Mouse (Mus musculus) limb, embryonic 10.5 days (tissue): ENCODE data around the gene Aak1. TPM values are rescaled to one million over a fixed set of nuclear protein-coding genes. Genes with fewer than 3 reads are reported as not detected.

ENCODE experiments used
- DNase-seq: peaks from one replicate; pipeline ENCODE4 v3.0.0-alpha.2; 2017; ENCODE audit warnings: low spot score
- H3K27ac ChIP-seq: fragments of 300-500 bp; sonication (generic); 2 replicates; pipeline ENCODE4 v1.5.1; 2016; ENCODE audit warnings: mild to moderate bottlenecking
- H3K27me3 ChIP-seq: fragments of 300-500 bp; sonication (generic); 2 replicates; pipeline ENCODE4 v1.6.1; 2016; ENCODE audit warnings: low read depth, mild to moderate bottlenecking; ENCODE audit not compliant: poor library complexity, severe bottlenecking
- H3K36me3 ChIP-seq: fragments of 300-500 bp; sonication (generic); 2 replicates; pipeline ENCODE4 v1.6.1; 2016; ENCODE audit warnings: mild to moderate bottlenecking, moderate library complexity
- H3K4me1 ChIP-seq: fragments of 300-500 bp; sonication (generic); 2 replicates; pipeline ENCODE4 v1.6.1; 2016
- H3K4me3 ChIP-seq: fragments of 300-500 bp; sonication (generic); 2 replicates; pipeline ENCODE4 v1.5.1; 2016; ENCODE audit warnings: mild to moderate bottlenecking, moderate library complexity
- H3K9me3 ChIP-seq: fragments of 300-500 bp; sonication (generic); replicated peaks from 2 replicates; pipeline ENCODE4 v1.6.1; 2016; ENCODE audit warnings: mild to moderate bottlenecking
- WGBS: fragments of 180-500 bp; shearing (Covaris S2); methylation state at CpG from one replicate; pipeline ENCODE4 v1.1.7; 2016; 5-methylcytosine and 5-hydroxymethylcytosine counted together
- polyA plus RNA-seq: library from polyadenylated mRNA; unstranded; fragments of >200 nt; fragmentation: Nextera tagmentation; extraction: Ambion mirVana; gene quantifications from 2 replicates; pipeline ENCODE4 v1.2.1, GENCODE M21; 2016

Gene Aak1
- polyA plus RNA-seq, 1 experiment from 2014 or later, result 13.3 TPM

DNA sequence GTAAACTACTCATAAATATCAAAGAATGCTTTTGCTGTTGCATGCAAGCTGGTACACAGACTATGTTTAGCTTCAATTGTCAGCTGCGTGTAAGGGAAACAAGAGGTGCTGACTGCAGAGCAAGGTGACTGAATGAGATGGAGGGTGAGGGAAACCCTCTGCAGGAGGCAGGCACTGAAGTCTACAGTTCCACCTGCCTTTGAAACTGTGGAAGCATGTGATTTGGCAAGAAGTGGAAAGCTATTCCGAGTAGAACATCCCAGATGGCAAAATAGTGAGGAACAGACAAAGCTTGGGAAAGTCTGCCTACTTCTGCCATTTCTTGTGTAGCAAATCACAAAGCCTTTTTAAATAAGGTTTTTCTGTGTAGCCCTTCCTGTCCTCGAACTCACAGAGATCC is 106.4 kb downstream of the Aak1 start:
- no peak overlapping the region for H3K27ac ChIP-seq
- H3K36me3 ChIP-seq, result peaks cover 73% of the 10 kb centered on the region
- whole genome bisulfite sequencing, result 90% methylated on average over 3 of the region's 3 CpGs
- no peaks in the 10 kb centered on the region for H3K27me3 ChIP-seq
- no peak overlapping the region for H3K4me3 ChIP-seq
- no peak for DNase-seq
- no peaks in the 10 kb centered on the region for H3K4me1 ChIP-seq
- H3K9me3 ChIP-seq, result no peaks in the 10 kb centered on the region

DNA sequence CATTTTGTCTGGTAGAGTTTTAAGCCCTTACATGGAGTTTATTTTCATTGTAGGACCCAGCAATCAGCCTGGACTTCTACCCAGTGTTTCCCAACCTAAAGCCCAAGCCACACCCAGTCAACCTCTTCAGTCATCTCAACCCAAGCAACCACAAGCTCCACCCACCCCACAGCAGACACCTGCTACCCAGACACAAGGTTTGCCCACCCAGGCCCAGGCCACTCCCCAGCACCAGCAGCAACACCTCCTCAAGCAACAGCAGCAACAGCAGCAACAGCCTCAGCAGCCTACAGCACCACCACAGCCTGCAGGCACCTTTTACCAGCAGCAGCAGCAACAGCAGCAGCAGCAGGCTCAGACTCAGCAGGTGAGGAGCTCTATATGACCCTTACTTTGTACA is 106.9 kb downstream of the Aak1 start:
- DNase-seq, result no peak
- Histone ChIP-seq H3K36me3 (peaks cover 73% of the 10 kb centered on the region), H3K4me1 (no peaks in the 10 kb centered on the region), H3K27me3 (no peaks in the 10 kb centered on the region), H3K4me3 (no peak overlapping the region), H3K27ac (no peak overlapping the region), H3K9me3 (no peaks in the 10 kb centered on the region)

DNA sequence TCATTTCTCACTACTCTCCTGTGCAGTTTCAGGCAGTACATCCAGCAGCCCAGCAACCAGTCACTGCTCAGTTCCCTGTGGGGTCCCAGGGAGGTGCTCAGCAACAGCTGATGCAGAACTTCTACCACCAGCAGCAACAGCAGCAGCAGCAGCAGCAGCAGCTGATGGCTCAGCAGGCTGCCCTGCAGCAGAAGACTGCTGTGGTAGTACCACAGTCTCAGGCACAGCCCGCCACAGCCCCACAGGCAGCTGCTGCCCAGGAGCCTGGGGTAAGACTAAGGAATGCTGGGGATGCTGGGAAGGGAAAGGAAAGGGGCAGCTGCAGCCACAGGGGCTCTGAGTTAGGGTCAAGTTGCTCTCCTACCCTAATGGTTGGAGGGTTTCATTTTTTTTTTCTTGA is 109.7 kb downstream of the Aak1 start:
- no peak overlapping the region for H3K4me3 ChIP-seq
- H3K4me1 ChIP-seq, result no peaks in the 10 kb centered on the region
- no peak for DNase-seq
- peaks cover 72% of the 10 kb centered on the region for H3K36me3 ChIP-seq
- H3K27me3 ChIP-seq, result no peaks in the 10 kb centered on the region
- H3K9me3 ChIP-seq, result no peaks in the 10 kb centered on the region
- H3K27ac ChIP-seq, result 0 out of 2 replicates have a peak overlapping the region, but pooled peaks have one; percentile 27
- 93% methylated on average over 1 of the region's 1 CpGs for WGBS

DNA sequence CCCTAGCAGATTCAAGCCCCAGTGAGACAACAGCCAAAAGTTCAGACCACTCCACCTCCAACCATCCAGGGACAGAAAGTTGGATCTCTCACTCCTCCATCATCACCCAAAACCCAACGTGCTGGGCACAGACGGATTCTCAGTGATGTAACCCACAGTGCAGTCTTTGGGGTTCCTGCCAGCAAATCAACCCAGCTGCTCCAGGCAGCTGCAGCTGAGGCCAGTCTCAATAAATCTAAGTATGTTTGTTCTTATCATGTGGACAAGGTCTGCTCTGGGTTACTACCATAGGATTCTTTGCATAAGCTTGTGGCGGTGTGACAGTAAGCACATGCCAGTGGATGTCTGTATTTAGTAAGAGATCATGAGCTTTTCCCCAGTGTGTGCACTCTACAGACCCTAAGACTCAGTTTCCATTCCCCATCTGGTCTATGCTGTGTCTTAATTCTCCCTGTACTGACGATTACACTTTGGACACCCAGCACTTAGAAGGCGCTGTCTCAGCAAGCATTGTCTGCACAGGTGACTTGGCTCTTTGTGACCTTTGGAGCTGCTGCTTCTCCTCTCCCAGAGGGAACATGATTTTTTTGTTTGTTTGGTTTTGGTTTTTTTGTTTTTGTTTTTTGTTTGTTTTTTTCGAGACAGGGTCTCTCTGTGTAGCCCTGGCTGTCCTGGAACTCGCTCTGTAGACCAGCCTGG is 114.8 kb downstream of the Aak1 start:
- Histone ChIP-seq H3K9me3 (no peaks in the 10 kb centered on the region), H3K27me3 (no peaks in the 10 kb centered on the region), H3K4me3 (no peak overlapping the region), H3K36me3 (peaks cover 80% of the 10 kb centered on the region), H3K4me1 (no peaks in the 10 kb centered on the region), H3K27ac (no peak overlapping the region)
- no peak for DNase-seq
- WGBS, result 96% methylated on average over 7 of the region's 7 CpGs

DNA sequence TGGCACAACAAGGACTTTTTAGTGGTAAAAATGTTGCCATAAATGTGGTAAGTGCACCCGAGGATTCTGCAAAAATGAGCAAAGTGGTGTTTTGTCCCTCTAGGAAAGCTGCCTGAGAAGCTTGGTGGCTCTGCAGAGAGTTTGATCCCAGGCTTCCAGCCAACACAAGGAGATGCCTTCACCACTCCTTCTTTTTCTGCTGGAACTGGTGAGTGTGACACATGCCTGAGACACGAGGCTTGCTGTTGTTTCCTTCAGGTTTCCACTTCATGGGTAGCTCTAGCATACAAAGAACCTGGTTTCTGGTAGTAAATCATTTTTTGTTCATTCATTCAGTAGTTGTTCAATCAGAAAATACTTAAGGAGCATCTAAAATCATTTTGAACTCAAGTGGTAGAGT is 117.8 kb downstream of the Aak1 start:
- H3K4me3 ChIP-seq, result no peak overlapping the region
- peaks cover 69% of the 10 kb centered on the region for H3K36me3 ChIP-seq
- H3K4me1 ChIP-seq, result no peaks in the 10 kb centered on the region
- no peaks in the 10 kb centered on the region for H3K9me3 ChIP-seq
- 86% methylated on average over 2 of the region's 2 CpGs for WGBS
- no peak overlapping the region for H3K27ac ChIP-seq
- DNase-seq, result no peak
- no peaks in the 10 kb centered on the region for H3K27me3 ChIP-seq

DNA sequence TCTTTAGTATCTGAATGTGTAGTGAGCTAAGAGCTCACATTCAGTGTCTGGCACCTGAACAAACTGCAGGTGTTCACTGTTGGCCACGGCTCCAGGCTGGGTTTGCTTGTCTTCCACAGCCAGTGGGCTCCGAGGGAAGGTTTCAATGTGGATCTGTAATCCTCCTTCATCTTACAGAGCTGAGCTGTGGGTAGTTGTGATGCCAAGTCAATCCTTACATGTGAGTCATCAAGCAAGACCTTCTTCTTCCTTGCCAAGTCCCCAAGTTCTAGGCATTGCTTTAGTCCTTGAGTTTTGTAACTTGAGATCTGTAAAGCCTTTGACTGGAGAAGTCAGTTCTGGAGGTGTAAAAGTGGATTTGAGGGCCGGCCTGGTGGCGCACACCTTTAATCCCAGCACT is 124.6 kb downstream of the Aak1 start:
- Histone ChIP-seq H3K9me3 (no peaks in the 10 kb centered on the region), H3K36me3 (peaks cover 49% of the 10 kb centered on the region), H3K4me1 (no peaks in the 10 kb centered on the region), H3K27me3 (no peaks in the 10 kb centered on the region), H3K27ac (no peak overlapping the region), H3K4me3 (no peak overlapping the region)
- no peak for DNase-seq
- WGBS, result 94% methylated on average over 4 of the region's 4 CpGs

DNA sequence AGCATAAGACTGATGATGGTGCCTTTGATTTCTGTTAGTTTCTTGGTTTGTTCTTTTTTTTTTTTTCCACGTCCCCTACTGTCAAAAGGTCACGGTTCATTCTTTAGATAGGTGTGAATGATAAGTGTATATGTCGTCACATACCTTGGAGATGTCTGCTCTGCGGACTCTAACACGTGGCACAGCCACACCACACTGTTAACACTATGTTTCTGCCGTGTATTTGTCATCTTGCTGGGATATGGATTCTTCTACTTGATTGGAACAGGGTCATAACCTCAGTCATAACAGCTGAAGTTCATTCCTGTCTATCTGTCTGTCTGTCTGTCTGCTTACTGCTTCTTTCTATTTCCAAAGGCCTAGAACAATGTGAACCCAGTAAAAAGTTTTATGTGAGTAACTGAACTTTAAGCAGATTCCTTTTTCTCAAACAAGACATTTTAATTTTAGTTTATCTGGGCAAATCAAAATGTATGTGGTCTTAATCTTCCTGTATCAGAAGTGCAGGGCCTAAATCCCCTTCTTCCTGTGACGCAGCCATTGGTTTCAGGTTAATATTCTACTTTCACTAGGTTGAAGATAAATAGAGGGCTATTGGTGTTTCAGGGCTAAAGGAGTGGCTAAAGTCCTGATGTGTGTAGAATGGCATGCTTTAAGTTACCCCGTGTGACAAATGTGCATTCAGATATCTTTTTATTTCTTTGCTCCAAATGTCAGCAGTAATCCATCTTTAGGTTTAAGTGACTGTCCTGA is 129.0 kb downstream of the Aak1 start:
- Histone ChIP-seq H3K27me3 (no peaks in the 10 kb centered on the region), H3K27ac (no peak overlapping the region), H3K4me3 (no peak overlapping the region), H3K4me1 (no peaks in the 10 kb centered on the region), H3K36me3 (peaks cover 34% of the 10 kb centered on the region), H3K9me3 (no peaks in the 10 kb centered on the region)
- DNase-seq, result no peak
- WGBS, result 88% methylated on average over 8 of the region's 8 CpGs

DNA sequence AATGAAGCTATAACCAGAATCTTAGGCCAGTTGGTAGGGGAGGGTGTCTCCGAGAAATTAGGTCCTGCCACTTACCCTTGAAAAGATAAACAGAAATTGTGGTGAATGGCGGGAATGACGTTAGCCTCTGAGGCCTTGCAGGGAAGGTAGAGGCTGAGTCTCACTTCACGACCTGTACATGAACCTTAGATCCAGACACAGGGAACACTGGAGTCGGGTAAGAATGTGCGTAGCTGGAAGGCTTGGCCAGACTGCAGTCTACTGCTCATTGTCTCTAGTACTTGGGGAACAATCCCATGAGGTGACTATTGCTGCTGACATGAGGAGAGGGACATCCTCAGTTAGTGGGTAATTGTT is 129.6 kb downstream of the Aak1 start:
- no peak for DNase-seq
- Histone ChIP-seq H3K27me3 (no peaks in the 10 kb centered on the region), H3K9me3 (no peaks in the 10 kb centered on the region), H3K4me3 (no peak overlapping the region), H3K27ac (no peak overlapping the region), H3K36me3 (peaks cover 28% of the 10 kb centered on the region), H3K4me1 (no peaks in the 10 kb centered on the region)
- WGBS, result 87% methylated on average over 6 of the region's 6 CpGs

DNA sequence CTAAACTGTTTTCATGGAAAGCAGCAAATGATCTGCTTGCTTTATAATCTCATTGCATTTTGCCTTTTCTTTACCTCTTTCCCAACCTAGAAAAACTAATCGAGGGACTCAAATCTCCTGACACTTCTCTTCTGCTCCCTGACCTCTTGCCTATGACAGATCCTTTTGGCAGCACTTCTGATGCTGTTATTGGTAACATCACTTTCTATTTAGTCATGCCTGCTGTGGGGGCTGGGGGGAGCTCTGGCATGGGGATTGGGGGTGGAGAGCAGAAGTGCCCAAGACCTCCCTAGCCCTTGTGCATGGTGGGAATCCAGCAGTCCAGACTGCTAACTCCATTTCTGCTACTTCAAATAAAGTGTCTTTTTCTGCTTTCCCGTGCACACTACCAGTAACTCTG is 131.9 kb downstream of the Aak1 start:
- Histone ChIP-seq H3K4me3 (no peak overlapping the region), H3K36me3 (peaks cover 30% of the 10 kb centered on the region), H3K27me3 (no peaks in the 10 kb centered on the region), H3K27ac (no peak overlapping the region), H3K4me1 (no peaks in the 10 kb centered on the region), H3K9me3 (no peaks in the 10 kb centered on the region)
- no peak for DNase-seq
- 87% methylated on average over 2 of the region's 2 CpGs for WGBS

DNA sequence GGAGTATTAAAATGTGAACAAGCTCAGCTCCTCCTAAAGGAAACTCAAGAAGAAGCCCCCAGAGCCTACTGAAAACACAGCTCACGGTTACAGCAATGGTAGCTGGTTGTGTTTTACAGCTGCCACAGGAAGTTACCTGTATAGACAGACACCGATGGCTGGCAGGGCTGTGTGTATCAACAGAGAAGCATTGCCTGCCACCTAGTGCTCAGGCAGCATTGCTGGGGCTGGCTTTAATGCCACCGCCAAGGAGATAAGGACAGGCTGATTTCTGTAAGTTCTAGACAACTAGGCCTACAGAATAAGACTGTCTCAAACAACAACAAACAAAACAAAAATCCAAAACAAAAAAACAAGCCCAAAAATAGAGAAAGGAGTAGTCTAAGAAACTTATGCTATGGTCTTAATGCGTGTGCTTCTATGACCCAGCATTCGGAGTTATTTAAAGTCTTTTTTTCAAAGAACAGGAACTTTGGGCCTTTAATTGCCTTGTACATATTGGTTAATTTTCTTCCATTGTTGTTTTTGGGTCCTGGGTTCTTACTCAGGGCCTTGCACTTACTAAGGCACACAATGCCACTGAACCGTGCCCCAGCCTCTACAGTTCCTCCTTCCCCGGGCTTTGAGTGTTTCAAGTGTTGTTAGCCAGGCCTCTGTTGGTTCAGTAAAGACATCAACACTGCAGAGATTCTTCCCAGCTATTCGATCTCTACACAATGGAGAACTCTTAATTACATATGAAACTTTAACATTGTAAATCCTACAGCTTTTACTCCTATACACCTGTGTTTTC is 136.2 kb downstream of the Aak1 start:
- Histone ChIP-seq H3K27me3 (no peaks in the 10 kb centered on the region), H3K36me3 (peaks cover 6% of the 10 kb centered on the region; the same call in 1 of the 2 replicates), H3K4me3 (no peak overlapping the region), H3K9me3 (no peaks in the 10 kb centered on the region), H3K27ac (no peak overlapping the region), H3K4me1 (no peaks in the 10 kb centered on the region)
- WGBS, result 88% methylated on average over 8 of the region's 8 CpGs
- DNase-seq, result no peak

DNA sequence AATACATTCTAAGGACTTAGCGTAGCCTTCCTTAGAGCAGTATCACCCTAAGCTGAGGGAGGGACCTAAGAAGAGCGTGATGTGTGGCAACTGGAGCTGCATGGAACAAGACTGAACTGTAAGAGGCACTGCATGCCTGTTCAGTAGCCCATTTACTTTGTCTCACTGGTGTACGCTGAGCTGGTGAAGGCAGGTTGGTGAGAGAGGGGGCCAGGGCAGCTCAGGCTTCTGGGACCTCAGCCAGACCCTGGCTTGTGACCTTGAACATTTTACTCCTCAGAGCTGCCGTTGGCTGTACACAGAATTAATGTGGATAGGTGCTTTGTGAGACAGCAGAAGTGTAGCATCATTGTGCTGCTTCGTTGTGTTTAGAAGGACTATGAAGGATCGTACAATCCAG is 140.3 kb downstream of the Aak1 start:
- no peak for DNase-seq
- 95% methylated on average over 6 of the region's 6 CpGs for WGBS
- Histone ChIP-seq H3K9me3 (no peaks in the 10 kb centered on the region), H3K4me3 (no peak overlapping the region), H3K27ac (no peak overlapping the region), H3K36me3 (peaks cover 5% of the 10 kb centered on the region; the same call in 1 of the 2 replicates), H3K27me3 (no peaks in the 10 kb centered on the region), H3K4me1 (no peaks in the 10 kb centered on the region)

DNA sequence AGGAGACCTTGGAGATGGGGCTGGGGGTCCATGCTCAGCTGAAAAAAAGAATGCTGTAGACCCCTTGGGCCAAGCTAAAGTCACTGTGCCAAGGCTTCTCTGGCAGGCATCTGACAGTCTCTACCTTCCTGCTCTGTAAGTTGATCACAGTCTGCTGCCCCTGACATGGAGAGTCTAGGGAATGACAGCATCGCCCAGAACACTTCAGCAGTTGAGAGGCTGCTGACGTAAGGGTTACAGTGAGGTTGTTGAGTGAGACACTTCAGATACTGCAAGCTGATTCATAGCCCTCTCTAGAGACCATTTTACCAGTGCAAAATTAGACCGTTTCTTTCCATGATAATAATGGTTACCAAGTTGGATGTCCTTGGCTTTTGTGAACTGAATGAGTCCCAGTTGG is 141.7 kb downstream of the Aak1 start:
- no peaks in the 10 kb centered on the region for H3K27me3 ChIP-seq
- peaks cover 5% of the 10 kb centered on the region for H3K36me3 ChIP-seq
- WGBS, result 84% methylated on average over 3 of the region's 3 CpGs
- H3K9me3 ChIP-seq, result no peaks in the 10 kb centered on the region
- DNase-seq, result no peak
- no peaks in the 10 kb centered on the region for H3K4me1 ChIP-seq
- no peak overlapping the region for H3K27ac ChIP-seq
- H3K4me3 ChIP-seq, result no peak overlapping the region

DNA sequence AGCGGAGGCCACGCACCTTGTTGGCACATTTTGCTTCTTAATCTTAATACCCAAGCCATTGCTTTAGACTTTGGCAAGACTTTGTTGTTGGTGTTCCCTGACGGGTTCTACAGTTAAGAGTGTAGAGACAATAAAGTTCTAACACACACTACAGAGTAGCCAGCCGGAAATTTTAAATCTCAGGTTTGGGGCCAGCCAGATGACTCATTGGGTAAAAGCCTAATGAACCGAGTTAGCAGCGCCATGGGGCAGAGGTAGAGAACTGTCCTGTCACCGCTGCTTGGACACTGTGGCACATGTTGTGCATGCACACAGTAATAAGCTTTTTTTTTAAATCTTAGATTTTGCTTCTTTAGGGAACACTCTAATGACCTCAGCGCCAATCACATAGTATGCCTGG is 143.0 kb downstream of the Aak1 start:
- no peak for DNase-seq
- Histone ChIP-seq H3K4me1 (no peaks in the 10 kb centered on the region), H3K4me3 (no peak overlapping the region), H3K27ac (no peak overlapping the region), H3K36me3 (peaks cover 18% of the 10 kb centered on the region), H3K27me3 (no peaks in the 10 kb centered on the region), H3K9me3 (no peaks in the 10 kb centered on the region)
- WGBS, result 95% methylated on average over 8 of the region's 8 CpGs
